Mouse (Mus musculus) kidney, embryonic 15.5 days (tissue): ENCODE measurements around the gene Pgpep1. TPM values are rescaled to one million over a fixed set of nuclear protein-coding genes. Genes with fewer than 3 reads are reported as not detected.
A peak's percentile ranks its signal among the peaks of the same experiment; 100 is the strongest.

Experiments
- ATAC-seq: fragments of 200-750 bp; cut with Nextera tagmentation; replicated peaks from 2 replicates; pipeline ENCODE4 v1.8.0; 2017; ENCODE audit warnings: moderate TSS enrichment; ENCODE audit not compliant: low FRiP score
- H3K27ac ChIP-seq: fragments of 300-500 bp; sonication (generic); 2 replicates; pipeline ENCODE4 v1.5.1; 2015; ENCODE audit warnings: mild to moderate bottlenecking, inconsistent platforms
- H3K27me3 ChIP-seq: fragments of 300-500 bp; sonication (generic); 2 replicates; pipeline ENCODE4 v1.6.1; 2015; ENCODE audit warnings: inconsistent platforms
- H3K36me3 ChIP-seq: fragments of 300-500 bp; sonication (generic); 2 replicates; pipeline ENCODE4 v1.6.1; 2015; ENCODE audit warnings: inconsistent platforms
- H3K4me1 ChIP-seq: fragments of 300-500 bp; sonication (generic); 2 replicates; pipeline ENCODE4 v1.6.1; 2015; ENCODE audit warnings: inconsistent platforms
- H3K4me2 ChIP-seq: fragments of 300-500 bp; sonication (generic); 2 replicates; pipeline ENCODE4 v1.6.1; 2015; ENCODE audit warnings: moderate library complexity, mild to moderate bottlenecking, inconsistent platforms
- H3K4me3 ChIP-seq: fragments of 300-500 bp; sonication (generic); replicated peaks from 2 replicates; pipeline ENCODE4 v1.5.1; 2015; ENCODE audit warnings: mild to moderate bottlenecking, inconsistent platforms
- H3K9ac ChIP-seq: fragments of 300-500 bp; sonication (generic); 2 replicates; pipeline ENCODE4 v1.6.1; 2015; ENCODE audit warnings: mild to moderate bottlenecking, inconsistent platforms
- H3K9me3 ChIP-seq: fragments of 300-500 bp; sonication (generic); replicated peaks from 2 replicates; pipeline ENCODE4 v1.6.1; 2016; ENCODE audit warnings: inconsistent platforms
- WGBS: fragments of 180-500 bp; shearing (Covaris S2); methylation state at CpG from one replicate; pipeline ENCODE4 v1.1.7; 2015; ENCODE audit warnings: mixed read lengths; 5-methylcytosine and 5-hydroxymethylcytosine counted together
- polyA plus RNA-seq: library from polyadenylated mRNA; unstranded; fragments of >200 nt; fragmentation: Nextera tagmentation; extraction: Ambion mirVana; gene quantifications from 2 replicates; pipeline ENCODE4 v1.2.1, GENCODE M21; 2015

Gene Pgpep1
- polyA plus RNA-seq, 1 experiment from 2014 or later = 65.5 TPM

DNA sequence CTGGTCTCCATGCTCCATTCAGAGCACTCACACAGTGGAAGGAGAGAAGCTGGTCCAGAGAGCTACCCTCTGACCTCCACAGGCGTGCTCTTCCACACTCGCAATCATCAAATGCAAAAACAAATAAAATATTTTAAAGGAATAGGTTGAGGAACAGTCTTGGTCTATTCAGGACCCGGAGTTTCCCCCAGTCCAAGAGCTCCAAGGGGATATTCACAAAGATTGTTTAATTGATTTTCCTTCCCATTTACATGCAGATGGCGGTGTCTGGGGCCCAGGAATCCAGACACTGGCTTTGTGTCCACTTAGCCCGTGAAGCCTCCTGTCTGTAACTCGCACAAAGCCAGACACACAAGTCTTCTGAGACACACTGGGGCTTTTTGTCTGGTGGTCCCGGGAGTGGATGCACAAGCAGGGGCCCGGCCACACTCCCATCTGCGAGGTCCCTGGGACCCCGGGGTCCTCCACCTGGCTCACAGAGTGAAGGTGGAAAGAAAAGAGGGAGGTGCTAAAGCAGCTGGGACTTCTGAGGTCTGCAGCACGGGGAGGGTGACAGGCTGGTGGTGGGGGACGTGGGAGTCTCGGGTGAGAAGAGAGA lies 3.9 kb downstream of the Pgpep1 start:
- Histone ChIP-seq H3K27ac (no peak overlapping the region; the same call in 1 of the 2 replicates), H3K36me3 (peaks cover 54% of the 10 kb centered on the region), H3K4me3 (no peak overlapping the region), H3K9ac (no peak overlapping the region), H3K4me2 (no peak overlapping the region), H3K9me3 (no peaks in the 10 kb centered on the region), H3K4me1 (peaks cover 38% of the 10 kb centered on the region), H3K27me3 (no peaks in the 10 kb centered on the region)
- WGBS = 67% methylated on average over 13 of the region's 13 CpGs
- ATAC-seq = no peak

DNA sequence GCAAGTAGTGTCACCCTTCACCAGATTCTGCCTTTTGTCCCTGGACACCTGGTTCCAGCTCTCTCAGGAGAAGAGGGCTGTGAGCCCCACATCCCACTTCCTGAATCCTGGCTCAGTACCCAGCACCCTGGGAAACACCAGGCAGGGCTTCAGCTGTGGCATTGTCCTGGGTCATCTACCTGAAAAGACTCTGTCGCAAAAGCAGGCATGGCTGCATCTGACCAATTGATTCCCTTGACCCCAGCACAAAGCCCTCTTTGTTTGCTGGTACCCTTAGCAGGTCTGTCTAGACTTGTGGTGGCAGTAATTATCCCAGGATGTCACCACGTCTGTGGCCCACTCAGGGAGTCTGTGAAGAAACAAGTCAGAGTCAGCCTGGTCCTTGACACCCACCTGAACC lies 4.7 kb downstream of the Pgpep1 start:
- no peaks in the 10 kb centered on the region for H3K9me3 ChIP-seq
- no peaks in the 10 kb centered on the region for H3K27me3 ChIP-seq
- H3K36me3 ChIP-seq = peaks cover 62% of the 10 kb centered on the region
- 70% methylated on average over 2 of the region's 2 CpGs for WGBS
- H3K4me3 ChIP-seq = no peak overlapping the region
- no peak overlapping the region for H3K4me2 ChIP-seq
- peaks cover 36% of the 10 kb centered on the region for H3K4me1 ChIP-seq
- no peak for ATAC-seq
- H3K27ac ChIP-seq = no peak overlapping the region
- no peak overlapping the region for H3K9ac ChIP-seq

DNA sequence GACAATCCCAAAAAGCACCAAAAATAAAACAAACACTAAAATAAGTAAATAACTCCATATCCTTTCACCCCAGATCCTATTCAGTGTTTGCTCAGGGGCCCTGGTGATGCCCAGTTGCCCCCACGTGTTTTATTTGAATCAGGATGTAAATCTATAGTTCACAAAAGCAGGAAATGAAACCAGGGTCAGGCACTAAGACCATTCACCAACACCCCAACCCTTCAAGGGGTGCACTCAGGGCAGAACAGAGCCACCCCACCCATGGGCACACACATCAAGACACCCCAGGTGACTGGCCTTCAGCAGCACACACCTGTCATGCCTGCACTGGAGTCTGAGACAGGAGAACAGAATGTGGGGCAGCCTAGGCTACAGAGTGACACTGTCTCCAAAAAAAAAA lies 6.1 kb downstream of the Pgpep1 start:
- no peak for ATAC-seq
- Histone ChIP-seq H3K27ac (no peak overlapping the region), H3K9ac (no peak overlapping the region), H3K27me3 (no peaks in the 10 kb centered on the region), H3K4me1 (peaks cover 36% of the 10 kb centered on the region), H3K9me3 (no peaks in the 10 kb centered on the region), H3K4me3 (no peak overlapping the region), H3K4me2 (no peak overlapping the region), H3K36me3 (peaks cover 75% of the 10 kb centered on the region)
- WGBS = 57% methylated on average over 1 of the region's 1 CpGs

DNA sequence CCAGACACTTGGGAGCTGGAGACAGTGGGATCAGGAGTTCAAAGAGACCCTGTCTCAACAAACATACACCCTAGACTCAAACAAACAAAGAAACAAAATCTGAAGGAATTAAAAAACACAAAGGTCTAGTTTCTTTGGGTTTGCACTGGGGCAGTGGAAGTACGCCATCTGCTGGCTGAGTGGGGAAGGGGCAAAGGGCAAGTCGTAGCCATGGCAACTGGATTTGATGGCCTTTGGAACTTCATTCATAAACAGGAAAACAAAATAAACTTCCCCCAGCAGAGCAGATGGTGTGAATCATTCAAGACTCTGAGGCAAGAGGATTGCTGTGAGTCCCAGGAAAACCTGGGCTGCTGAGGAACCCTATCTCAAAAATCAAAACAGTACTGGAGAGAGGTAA lies 7.0 kb downstream of the Pgpep1 start:
- Histone ChIP-seq H3K4me3 (no peak overlapping the region), H3K4me1 (peaks cover 36% of the 10 kb centered on the region), H3K9ac (no peak overlapping the region), H3K36me3 (peaks cover 82% of the 10 kb centered on the region), H3K4me2 (no peak overlapping the region), H3K9me3 (no peaks in the 10 kb centered on the region), H3K27ac (0 out of 2 replicates have a peak overlapping the region, but pooled peaks have one; percentile 23), H3K27me3 (no peaks in the 10 kb centered on the region)
- ATAC-seq = no peak
- 57% methylated on average over 2 of the region's 2 CpGs for WGBS

DNA sequence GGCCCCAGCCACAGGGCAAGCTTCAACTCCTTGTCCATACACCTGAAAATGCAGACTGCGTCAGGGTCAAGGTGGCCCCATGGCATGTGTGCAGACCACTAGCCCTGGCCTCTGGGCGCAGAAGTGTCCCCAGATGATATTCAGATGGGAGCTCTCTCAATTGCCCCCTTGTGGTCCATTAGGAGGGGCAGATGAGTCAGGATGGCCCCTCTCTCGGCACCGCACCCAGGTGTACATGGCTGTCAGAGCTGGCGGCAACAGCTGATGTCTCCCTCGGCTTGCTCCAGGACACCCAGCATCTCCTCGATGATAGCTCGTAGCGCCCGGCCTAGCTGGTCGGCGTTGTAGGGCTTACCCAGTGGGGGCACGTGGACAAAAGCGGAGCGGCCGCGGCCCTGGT lies 9.8 kb downstream of the Pgpep1 start:
- no peak for ATAC-seq
- H3K27ac ChIP-seq = 0 out of 2 replicates have a peak overlapping the region, but pooled peaks have one; percentile 70
- WGBS = 97% methylated on average over 17 of the region's 17 CpGs
- H3K9ac ChIP-seq = no peak overlapping the region
- H3K36me3 ChIP-seq = peaks cover 60% of the 10 kb centered on the region
- no peaks in the 10 kb centered on the region for H3K27me3 ChIP-seq
- no peak overlapping the region for H3K4me3 ChIP-seq
- H3K4me1 ChIP-seq = peaks cover 50% of the 10 kb centered on the region
- no peaks in the 10 kb centered on the region for H3K9me3 ChIP-seq
- no peak overlapping the region for H3K4me2 ChIP-seq

DNA sequence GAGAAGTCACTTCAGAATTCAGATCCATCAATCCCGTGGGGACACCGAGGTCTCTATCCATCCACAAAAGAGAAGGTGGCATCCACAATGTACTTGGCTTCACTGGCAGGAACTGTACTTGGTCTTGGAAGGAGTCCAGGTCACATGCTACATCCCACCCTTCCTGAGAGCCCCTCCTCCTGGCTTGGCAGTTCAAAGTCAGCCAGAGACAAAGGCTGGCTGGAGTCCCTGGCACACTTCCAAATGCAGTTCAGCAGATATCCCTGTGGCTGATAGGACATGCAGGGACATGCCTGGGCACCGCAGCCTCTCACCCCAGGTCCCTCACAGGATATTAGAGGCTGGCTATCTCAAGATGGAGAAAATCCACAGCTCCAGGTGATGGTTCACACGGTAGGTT lies 10.9 kb downstream of the Pgpep1 start:
- H3K9ac ChIP-seq = 0 out of 2 replicates have a peak overlapping the region, but pooled peaks have one; percentile 14
- ATAC-seq = peak; percentile 47
- no peak overlapping the region for H3K4me2 ChIP-seq
- H3K4me3 ChIP-seq = no peak overlapping the region
- peak overlapping the region; percentile 70 for H3K27ac ChIP-seq
- no peaks in the 10 kb centered on the region for H3K27me3 ChIP-seq
- peaks cover 54% of the 10 kb centered on the region for H3K4me1 ChIP-seq
- 70% methylated on average over 4 of the region's 4 CpGs for WGBS
- H3K9me3 ChIP-seq = no peaks in the 10 kb centered on the region
- peaks cover 50% of the 10 kb centered on the region for H3K36me3 ChIP-seq

DNA sequence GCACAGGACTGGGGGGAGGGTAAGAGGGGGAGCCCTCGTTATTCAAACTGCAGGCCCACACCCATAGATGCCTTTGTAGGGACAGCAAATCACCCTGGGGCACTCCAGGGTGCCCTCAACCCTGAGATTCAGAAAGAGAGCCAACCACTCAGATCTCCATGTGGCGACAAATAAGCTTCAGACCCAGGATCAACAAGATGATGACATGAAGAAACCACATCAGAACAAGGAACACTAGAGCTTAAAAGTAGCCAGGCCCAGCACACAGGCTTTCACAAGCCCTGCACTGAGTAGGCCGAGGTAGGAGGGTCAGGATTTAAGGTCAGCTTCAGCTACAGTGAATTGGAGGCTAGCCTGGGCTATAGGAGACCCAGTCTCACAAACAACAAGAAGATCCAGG lies 11.3 kb downstream of the Pgpep1 start:
- no peak overlapping the region for H3K4me3 ChIP-seq
- peaks cover 54% of the 10 kb centered on the region for H3K4me1 ChIP-seq
- peaks cover 50% of the 10 kb centered on the region for H3K36me3 ChIP-seq
- H3K9me3 ChIP-seq = no peaks in the 10 kb centered on the region
- H3K27me3 ChIP-seq = no peaks in the 10 kb centered on the region
- no peak overlapping the region for H3K9ac ChIP-seq
- WGBS = 67% methylated on average over 3 of the region's 3 CpGs
- peak overlapping the region; percentile 70 for H3K27ac ChIP-seq
- ATAC-seq = no peak
- H3K4me2 ChIP-seq = no peak overlapping the region

DNA sequence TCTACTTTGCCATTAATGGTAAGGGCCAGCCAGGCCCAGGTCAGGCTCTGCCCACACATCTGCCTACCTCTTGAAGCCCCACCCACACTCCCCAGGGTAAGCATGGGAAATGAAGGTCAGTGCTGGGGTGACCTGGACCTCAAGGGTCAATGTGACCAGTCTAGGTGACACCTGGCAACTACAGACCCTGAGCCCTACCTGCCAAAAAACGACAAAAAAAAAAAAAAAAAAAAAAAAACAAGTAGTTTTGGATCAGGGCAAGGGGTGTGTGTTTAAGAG lies 12.1 kb downstream of the Pgpep1 start:
- ATAC-seq = no peak

DNA sequence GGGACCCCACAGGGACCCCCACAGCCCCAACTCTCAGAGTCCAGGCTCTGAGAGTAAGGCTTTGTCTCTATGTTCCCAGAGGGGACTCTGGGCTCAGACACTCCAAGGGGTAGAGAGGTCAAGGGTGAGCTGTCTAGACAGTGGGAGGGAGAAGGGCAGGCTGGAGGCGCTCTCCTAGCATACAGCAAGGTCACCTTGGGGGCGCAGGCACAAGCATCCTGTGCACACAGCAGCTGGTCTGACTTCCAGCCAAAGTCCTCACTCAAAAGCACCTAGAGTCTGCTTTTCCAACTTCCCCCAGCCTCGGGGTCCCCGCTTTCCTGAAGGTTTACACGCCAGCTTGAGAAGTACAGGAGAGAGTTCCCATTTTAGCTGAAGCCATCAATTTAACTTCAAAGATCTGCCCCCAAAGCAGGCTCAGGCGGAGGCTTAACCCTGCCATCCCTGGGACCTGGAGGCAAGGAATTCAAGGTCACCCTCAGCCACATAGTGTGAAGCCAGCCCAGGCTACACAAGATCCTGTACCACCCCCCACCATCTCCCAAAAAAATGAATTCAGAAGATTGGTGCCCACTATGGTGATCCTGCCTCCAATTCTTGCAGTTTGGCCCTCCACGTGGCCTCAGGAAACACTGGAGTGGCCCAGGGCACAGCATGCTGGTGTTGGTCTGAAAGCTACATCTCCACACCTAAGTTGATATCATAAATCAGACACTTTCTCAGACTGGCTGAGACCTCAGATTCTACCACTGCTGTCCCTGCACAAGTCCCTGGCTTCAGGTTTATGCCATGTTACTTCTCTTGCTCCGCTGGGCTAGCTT lies 12.6 kb downstream of the Pgpep1 start:
- Histone ChIP-seq H3K4me3 (no peak overlapping the region), H3K4me2 (no peak overlapping the region), H3K27me3 (no peaks in the 10 kb centered on the region), H3K9ac (no peak overlapping the region), H3K4me1 (peaks cover 51% of the 10 kb centered on the region), H3K9me3 (no peaks in the 10 kb centered on the region), H3K27ac (peak overlapping the region; percentile 70), H3K36me3 (peaks cover 40% of the 10 kb centered on the region)
- peak; percentile 26; the same call in 1 of the 2 replicates for ATAC-seq
- WGBS = 26% methylated on average over 8 of the region's 8 CpGs

More for the DNA sequence above, 12.1 kb downstream of the Pgpep1 start:
- peaks cover 51% of the 10 kb centered on the region for H3K4me1 ChIP-seq
- no peaks in the 10 kb centered on the region for H3K27me3 ChIP-seq
- H3K9ac ChIP-seq = no peak overlapping the region
- no peak overlapping the region for H3K4me2 ChIP-seq
- no peaks in the 10 kb centered on the region for H3K9me3 ChIP-seq
- peaks cover 46% of the 10 kb centered on the region for H3K36me3 ChIP-seq
- H3K27ac ChIP-seq = peak overlapping the region; percentile 70
- 23% methylated on average over 1 of the region's 1 CpGs for WGBS
- no peak overlapping the region for H3K4me3 ChIP-seq

DNA sequence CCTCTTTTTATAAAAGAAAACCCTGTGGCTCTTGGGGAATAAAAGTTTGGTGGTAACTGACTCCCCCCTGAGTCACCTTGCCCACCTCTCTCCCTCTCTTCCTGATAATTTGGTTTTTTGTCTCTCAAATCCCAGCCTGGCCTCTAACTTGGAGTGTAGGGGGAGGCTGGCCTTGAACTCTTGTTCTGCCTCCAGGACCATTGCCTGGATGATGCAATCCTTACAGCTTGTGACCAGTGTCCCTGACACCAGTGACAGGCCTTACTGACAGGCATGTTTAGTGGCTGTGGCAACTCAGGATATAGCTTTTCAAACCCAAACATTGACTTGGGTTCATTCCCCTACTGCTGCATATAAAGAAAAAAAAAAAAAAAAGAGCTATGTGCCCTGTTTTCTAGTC lies 13.4 kb downstream of the Pgpep1 start:
- Histone ChIP-seq H3K9ac (no peak overlapping the region), H3K27ac (no peak overlapping the region), H3K4me2 (no peak overlapping the region), H3K36me3 (peaks cover 32% of the 10 kb centered on the region), H3K27me3 (no peaks in the 10 kb centered on the region), H3K4me1 (peaks cover 51% of the 10 kb centered on the region), H3K4me3 (no peak overlapping the region), H3K9me3 (no peaks in the 10 kb centered on the region)
- ATAC-seq = no peak

DNA sequence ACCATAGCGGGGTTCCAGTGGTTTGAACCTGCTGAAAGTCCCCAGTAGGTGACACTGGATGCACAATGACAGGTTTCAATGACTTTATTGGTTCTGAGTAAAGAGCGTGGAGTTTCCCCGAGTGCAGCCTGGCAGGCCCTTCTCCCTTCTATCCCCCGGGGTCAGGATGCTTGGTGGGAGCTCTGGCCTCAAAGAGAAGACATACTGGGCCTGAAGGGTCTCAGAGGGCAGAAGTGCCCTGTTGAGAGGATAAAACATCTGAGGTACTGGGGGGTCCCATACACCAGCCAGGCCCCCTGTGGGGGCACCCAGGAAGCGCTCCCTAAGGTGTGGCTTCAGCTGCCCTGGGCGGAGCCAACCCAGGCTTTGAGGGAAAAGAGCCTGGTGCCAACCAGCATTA lies 13.8 kb downstream of the Pgpep1 start:
- no peaks in the 10 kb centered on the region for H3K9me3 ChIP-seq
- H3K9ac ChIP-seq = no peak overlapping the region
- no peak for ATAC-seq
- H3K4me1 ChIP-seq = peaks cover 51% of the 10 kb centered on the region
- H3K27me3 ChIP-seq = no peaks in the 10 kb centered on the region
- WGBS = 67% methylated on average over 6 of the region's 6 CpGs
- peak overlapping the region; percentile 8; the same call in 1 of the 2 replicates for H3K4me2 ChIP-seq
- H3K4me3 ChIP-seq = no peak overlapping the region
- H3K36me3 ChIP-seq = peaks cover 28% of the 10 kb centered on the region
- peak overlapping the region; percentile 60; the same call in 1 of the 2 replicates for H3K27ac ChIP-seq

DNA sequence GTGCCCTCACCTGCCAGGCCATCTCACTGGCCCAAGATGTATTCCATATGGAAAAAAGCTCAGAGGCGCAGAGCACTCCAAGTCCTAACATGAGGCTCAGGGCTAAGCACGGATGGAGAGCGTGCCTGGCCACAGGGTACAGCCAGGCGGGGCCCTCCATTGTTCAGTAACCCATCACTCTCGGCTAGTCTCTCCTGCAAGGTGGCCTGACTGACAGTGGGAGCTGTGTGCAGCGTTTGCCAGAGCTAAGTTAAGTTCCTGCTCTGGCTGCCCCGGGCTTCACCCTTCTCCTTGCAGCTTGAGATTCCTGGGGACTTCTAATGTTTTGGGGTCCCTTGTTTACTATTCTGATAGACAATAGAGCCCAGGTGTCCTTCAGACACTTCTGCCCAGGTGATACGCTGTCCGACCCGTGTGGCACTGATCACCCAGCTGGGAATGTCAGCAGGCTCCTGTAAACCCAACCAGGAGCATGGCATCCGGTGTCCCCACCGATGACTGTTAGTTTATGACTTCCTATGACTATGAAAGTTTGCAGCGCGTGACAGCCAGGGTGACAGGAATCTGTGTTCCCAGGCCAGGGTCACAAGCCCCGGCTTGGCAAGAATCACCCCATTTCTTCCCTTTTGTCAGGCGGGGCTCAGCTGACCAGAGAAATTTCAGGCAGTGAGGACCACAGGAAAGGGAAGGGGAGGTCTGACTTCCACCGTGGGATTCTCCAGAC lies 14.5 kb downstream of the Pgpep1 start:
- no peak overlapping the region for H3K9ac ChIP-seq
- H3K9me3 ChIP-seq = no peaks in the 10 kb centered on the region
- H3K4me2 ChIP-seq = peak overlapping the region; percentile 8; the same call in 1 of the 2 replicates
- H3K36me3 ChIP-seq = peaks cover 21% of the 10 kb centered on the region
- 30% methylated on average over 17 of the region's 17 CpGs for WGBS
- peaks cover 51% of the 10 kb centered on the region for H3K4me1 ChIP-seq
- ATAC-seq = peak; percentile 24; the same call in 1 of the 2 replicates
- no peak overlapping the region for H3K4me3 ChIP-seq
- no peaks in the 10 kb centered on the region for H3K27me3 ChIP-seq
- H3K27ac ChIP-seq = peak overlapping the region; percentile 60
